Mouse (Mus musculus) fibroblast of lung, adult 2 months (primary cell): ENCODE data around the gene Metrn.

Experiments used
- DNase-seq: peaks from one replicate; pipeline ENCODE4 v3.0.0-alpha.2; 2011; ENCODE audit warnings: low read depth

The Metrn gene

GRCm38 (mm10) chr17:25830806-25831431 lies 34.0 kb upstream of the Metrn start:
- no peak for DNase-seq

GRCm38 (mm10) chr17:25830200-25830753 lies 33.3 kb upstream of the Metrn start:
- no peak for DNase-seq

GRCm38 (mm10) chr17:25829558-25830017 lies 32.7 kb upstream of the Metrn start:
- DNase-seq, result no peak

GRCm38 (mm10) chr17:25828712-25829557 lies 32.0 kb upstream of the Metrn start, which contains the start of gene Jmjd8:
Gene Jmjd8, plus strand, starts transcription at chr17:25828867.
- no peak for DNase-seq

- no peak for DNase-seq
These were observed 31.3 kb upstream of the Metrn start for GRCm38 (mm10) chr17:25828223-25828594.

- no peak for DNase-seq
These were observed 30.7 kb upstream of the Metrn start for GRCm38 (mm10) chr17:25827546-25828222.

GRCm38 (mm10) chr17:25827011-25827410 lies 30.1 kb upstream of the Metrn start:
- DNase-seq, result no peak

- DNase-seq, result no peak
These were observed 29.1 kb upstream of the Metrn start for GRCm38 (mm10) chr17:25825984-25826570.

GRCm38 (mm10) chr17:25825311-25825710 lies 28.4 kb upstream of the Metrn start:
- DNase-seq, result no peak

- DNase-seq, result no peak
These were observed 27.6 kb upstream of the Metrn start for GRCm38 (mm10) chr17:25824362-25825142.

- DNase-seq, result peak; percentile 78
These were observed 26.5 kb upstream of the Metrn start, which contains the start of gene Wdr24 for GRCm38 (mm10) chr17:25823452-25823851. Gene Wdr24, plus strand, starts transcription at chr17:25823627.

- DNase-seq, result no peak
These were observed 22.2 kb upstream of the Metrn start for GRCm38 (mm10) chr17:25818851-25819780.

GRCm38 (mm10) chr17:25817662-25818061 lies 20.7 kb upstream of the Metrn start:
- no peak for DNase-seq

- peak; percentile 30 for DNase-seq
These were observed 16.5 kb upstream of the Metrn start for GRCm38 (mm10) chr17:25813471-25813870.

- no peak for DNase-seq
These were observed 14.0 kb upstream of the Metrn start for GRCm38 (mm10) chr17:25810890-25811289.

- no peak for DNase-seq
These were observed 12.8 kb upstream of the Metrn start for GRCm38 (mm10) chr17:25809606-25810340.

- DNase-seq, result no peak
These were observed 12.1 kb upstream of the Metrn start, which contains the start of gene Fbxl16 for GRCm38 (mm10) chr17:25808789-25809605. Gene Fbxl16, plus strand, starts transcription at chr17:25809085.

GRCm38 (mm10) chr17:25808028-25808427 lies 11.1 kb upstream of the Metrn start:
- no peak for DNase-seq
